In genomic region chr7:16489948-16490347, GRCm38 (mm10) we compare ENCODE assay signal across 11 mouse cellular contexts. TPM values are rescaled to one million over a fixed set of nuclear protein-coding genes. Genes with fewer than 3 reads are reported as not detected.
DNase-seq lines count a peak whose midpoint lies in the region; ATAC-seq lines count a peak whose summit lies in the region.
"Had no signal": no experiment of that assay in that cellular context is flagged by ENCODE, and none has a peak within 500 bp of the region (broad histone marks: within the 10 kb centered on the region; RNA-seq: fewer than 3 reads in every experiment).

No protein-coding gene starts in this region.

- H3K9ac ChIP-seq in kidney, embryonic 15.5 days, result no peak overlapping the region

- H3K27me3 ChIP-seq in kidney, embryonic 15.5 days, result no peaks in the 10 kb centered on the region

- H3K9me3 ChIP-seq in kidney, embryonic 15.5 days (replicated peaks), result no peaks in the 10 kb centered on the region
- H3K9me3 ChIP-seq: forebrain, embryonic 10.5 days had no signal

- 86% methylated on average over 9 of the region's 9 CpGs for WGBS in kidney, embryonic 15.5 days

- no peak for ATAC-seq in kidney, embryonic 15.5 days (replicated peaks; ENCODE audit: low FRiP score)
- ATAC-seq: hindbrain, embryonic 16.5 days had no signal

- DNase-seq in cerebellum, postnatal 36 days, result peak; percentile 19 to 36
- DNase-seq in cerebellum, adult 8-10 months, result no peak
- peak; percentile 54 to 56 for DNase-seq in kidney, postnatal 25 days
- DNase-seq in thymus, postnatal 14 days, result peak; percentile 58
- DNase-seq in thymus, adult 18-20 months, result no peak
- peak; percentile 71 for DNase-seq in thymus, postnatal 4 days
- DNase-seq in embryo, embryonic 10 days (ENCODE audit: low spot score), result no peak
- DNase-seq: embryo, embryonic 11 days had no signal

- peaks cover under 1% of the 10 kb centered on the region; the same call in 1 of the 2 replicates for H3K36me3 ChIP-seq in kidney, embryonic 15.5 days
- H3K36me3 ChIP-seq: forebrain, embryonic 10.5 days had no signal

- no peak overlapping the region for H3K4me3 ChIP-seq in kidney, embryonic 15.5 days (replicated peaks)
- H3K4me3 ChIP-seq: forebrain, embryonic 10.5 days had no signal

- H3K4me2 ChIP-seq in kidney, embryonic 15.5 days, result no peak overlapping the region

- no peak overlapping the region for H3K27ac ChIP-seq in kidney, embryonic 15.5 days
- H3K27ac ChIP-seq: forebrain, embryonic 10.5 days had no signal

- no peaks in the 10 kb centered on the region for H3K4me1 ChIP-seq in kidney, embryonic 15.5 days
- H3K4me1 ChIP-seq: forebrain, embryonic 10.5 days had no signal

RNA-seq across cellular contexts. Expression of gene Npas1, which starts 12.4 kb away (rescaled TPM):
- 0.38 and 0.51 TPM in 2 replicates for polyA plus RNA-seq in kidney, embryonic 15.5 days (2015; fragmentation: Nextera tagmentation; extraction: Ambion mirVana)

RNA-seq across cellular contexts. Expression of gene Tmem160, which starts 37.4 kb away (rescaled TPM):
- polyA plus RNA-seq in kidney, embryonic 15.5 days (2015; fragmentation: Nextera tagmentation; extraction: Ambion mirVana), result 51.0 and 55.9 TPM in 2 replicates

Comparison
In these comparisons a context has a peak if more than half of its experiments do, and no peak if none do; other contexts are left out.
1. DNase-seq: peak in cerebellum, postnatal 36 days (2 of 2), kidney, postnatal 25 days (2 of 2), thymus, postnatal 14 days (single experiment) and thymus, postnatal 4 days (single experiment); none in cerebellum, adult 8-10 months (single experiment), thymus, adult 18-20 months (0 of 2) and embryo, embryonic 10 days (single experiment).